Mouse (Mus musculus) thymus, adult 2 months (tissue): Measurements from ENCODE around the gene Plppr3.

Source experiments
- CTCF ChIP-seq: fragments of 200-500 bp; IDR thresholded peaks from 2 replicates; pipeline ENCODE4 v1.5.1; 2012; ENCODE audit warnings: mild to moderate bottlenecking, control low read depth, low read length, moderate library complexity, borderline replicate concordance; ENCODE audit not compliant: control insufficient read depth, poor library complexity, insufficient read depth; ENCODE audit errors: extremely low read depth
- POLR2A ChIP-seq: fragments of 200-500 bp; IDR thresholded peaks from 2 replicates; pipeline ENCODE4 v1.6.1; 2012; ENCODE audit warnings: mild to moderate bottlenecking, low read length, control low read depth, moderate library complexity; ENCODE audit not compliant: control insufficient read depth, poor library complexity, insufficient read depth; ENCODE audit errors: extremely low read depth

GRCm38 (mm10) chr10:79819606-79820005 lies 54.8 kb downstream of the Plppr3 start:
- TF ChIP-seq CTCF (no peak), POLR2A (no peak)
